Mouse (Mus musculus) stomach, postnatal 0 days (tissue): ENCODE measurements at regions not wholly inside any gene's neighbourhood (a gene's known extent, or its start where the extent isn't known, plus 50 kb on each side); places are given as distances from the start of the nearest gene placed in this dataset.

ENCODE experiments used
- CTCF ChIP-seq: IDR thresholded peaks from 2 replicates; pipeline ENCODE4 v1.5.1; 2016; ENCODE audit warnings: antibody characterized with exemption, low read depth, mild to moderate bottlenecking, moderate library complexity
- EP300 ChIP-seq: optimal IDR thresholded peaks from 2 replicates; pipeline ENCODE3; 2016; ENCODE audit warnings: antibody characterized with exemption

GRCm38 (mm10) chr7:70514666-70515065, 148.1 kb upstream of the Nr2f2 start:
- TF ChIP-seq CTCF, result no peak
- TF ChIP-seq EP300, result no peak
